Mouse (Mus musculus) G1E-ER4 (cell line): ENCODE measurements around the gene Elmod2. TPM values are rescaled to one million over a fixed set of nuclear protein-coding genes. Genes with fewer than 3 reads are reported as not detected.
A peak's percentile ranks its signal among the peaks of the same experiment; 100 is the strongest.

ENCODE experiments used
- GATA1 ChIP-seq: IDR thresholded peaks from one replicate; pipeline ENCODE4 v1.8.0; 2012; ENCODE audit warnings: low read length, inconsistent platforms
- polyA plus RNA-seq: library from polyadenylated mRNA; stranded (reverse); fragments of >175 nt; gene quantifications from 2 replicates; pipeline ENCODE4 v1.2.3, GENCODE M21; 2012

Elmod2 gene
- 0.14 and 0.22 TPM in 2 replicates for polyA plus RNA-seq

DNA sequence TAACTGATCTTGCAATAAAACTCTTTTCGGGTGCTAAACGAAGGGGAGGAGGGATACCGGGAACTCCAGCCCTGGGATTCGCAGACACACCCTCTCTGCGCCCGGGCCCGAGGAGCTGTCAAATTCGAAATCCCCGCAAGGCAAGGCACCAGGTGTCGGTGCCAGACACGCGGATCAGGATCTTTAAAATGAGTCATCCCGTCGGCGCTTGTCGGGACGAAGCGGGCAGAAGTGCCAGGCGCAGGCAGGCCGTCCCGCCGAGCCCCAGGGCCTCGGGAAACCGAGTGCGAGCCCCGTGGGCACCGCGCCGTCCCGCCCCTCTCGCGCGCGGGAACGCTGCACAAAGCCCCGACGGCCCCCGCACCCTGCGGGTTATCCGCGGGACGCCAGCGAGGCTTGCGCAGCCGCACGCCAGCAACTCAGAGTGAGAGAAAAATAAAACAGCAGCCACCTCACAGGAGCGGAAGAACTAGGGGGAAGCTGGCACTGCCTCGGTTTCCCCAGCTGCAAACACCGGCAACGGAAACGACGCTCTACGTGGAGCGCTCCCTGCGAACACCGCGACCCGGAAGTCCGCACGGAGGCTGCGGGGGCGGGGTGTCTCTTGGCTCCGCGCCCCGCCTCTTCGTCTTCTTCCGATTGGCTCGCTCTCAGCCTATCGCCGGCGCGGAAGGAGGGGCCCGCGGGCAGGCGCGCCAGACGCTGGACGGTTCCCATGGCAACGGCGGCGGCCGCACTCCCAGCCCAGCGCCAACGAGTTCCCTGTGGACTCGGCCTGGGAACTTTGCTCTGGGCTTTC, at the start of gene Elmod2:
Gene Elmod2 (minus strand): TSS at position 588 of the 799 bp plus-strand sequence.
- no peak for TF ChIP-seq GATA1

DNA sequence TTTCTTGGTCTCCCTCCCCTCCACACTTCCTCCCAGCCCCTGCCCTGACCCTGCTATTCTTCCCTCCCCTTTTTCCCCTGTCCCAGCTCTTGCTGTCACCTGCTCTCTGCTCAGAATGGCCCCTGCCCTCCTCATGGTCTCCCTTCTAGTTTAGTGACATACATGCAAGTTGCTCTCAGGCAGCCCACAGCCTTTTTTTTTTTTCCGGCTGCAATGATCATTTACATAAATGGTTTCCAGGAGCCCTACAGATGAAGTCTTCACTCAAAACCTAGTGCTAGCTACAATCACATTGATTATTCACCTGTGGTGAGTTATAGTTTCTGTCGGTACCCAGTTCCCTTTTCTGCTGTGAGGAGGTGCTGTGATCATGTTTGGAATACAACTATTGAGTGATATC, 48.7 kb upstream of the Elmod2 start:
- no peak for TF ChIP-seq GATA1

DNA sequence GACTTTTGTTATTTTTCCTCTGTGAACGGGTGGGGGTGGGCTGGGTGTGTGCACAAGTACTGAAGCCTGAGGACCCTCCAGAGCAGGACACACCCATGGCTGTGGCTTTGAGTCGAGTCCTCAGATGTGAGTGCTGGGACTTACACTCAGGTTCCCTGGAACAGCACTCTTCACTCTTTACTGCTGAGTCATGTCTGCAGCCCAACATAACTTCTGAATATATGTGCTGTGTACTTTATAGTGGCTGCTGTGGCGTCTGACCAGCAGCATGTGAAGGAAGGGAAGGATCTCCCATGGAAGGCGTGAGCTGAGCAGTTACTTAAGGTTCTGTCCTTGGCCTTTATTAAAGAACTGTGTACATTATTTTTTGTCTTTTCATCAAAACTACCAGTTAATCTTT, 47.9 kb upstream of the Elmod2 start:
- no peak for TF ChIP-seq GATA1

DNA sequence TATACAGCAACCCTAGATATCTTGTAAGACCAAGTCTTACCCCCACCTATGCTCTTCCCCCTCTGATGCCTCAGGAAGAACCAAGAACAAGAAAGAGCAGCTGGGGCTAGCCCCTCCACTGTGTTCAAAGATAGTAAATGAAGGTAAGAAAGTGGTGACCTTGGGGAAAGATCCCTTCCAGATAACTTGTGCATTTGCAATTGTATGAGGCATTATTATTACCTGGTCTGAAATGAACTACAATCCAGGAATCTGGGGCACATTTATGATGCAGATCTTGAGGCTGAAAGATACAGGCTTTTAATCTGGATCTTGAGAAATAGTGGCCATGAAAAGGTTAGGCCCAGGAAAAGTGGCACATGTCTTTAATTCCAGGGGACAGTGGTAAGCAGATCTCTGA, 44.9 kb upstream of the Elmod2 start:
- TF ChIP-seq GATA1 = no peak

DNA sequence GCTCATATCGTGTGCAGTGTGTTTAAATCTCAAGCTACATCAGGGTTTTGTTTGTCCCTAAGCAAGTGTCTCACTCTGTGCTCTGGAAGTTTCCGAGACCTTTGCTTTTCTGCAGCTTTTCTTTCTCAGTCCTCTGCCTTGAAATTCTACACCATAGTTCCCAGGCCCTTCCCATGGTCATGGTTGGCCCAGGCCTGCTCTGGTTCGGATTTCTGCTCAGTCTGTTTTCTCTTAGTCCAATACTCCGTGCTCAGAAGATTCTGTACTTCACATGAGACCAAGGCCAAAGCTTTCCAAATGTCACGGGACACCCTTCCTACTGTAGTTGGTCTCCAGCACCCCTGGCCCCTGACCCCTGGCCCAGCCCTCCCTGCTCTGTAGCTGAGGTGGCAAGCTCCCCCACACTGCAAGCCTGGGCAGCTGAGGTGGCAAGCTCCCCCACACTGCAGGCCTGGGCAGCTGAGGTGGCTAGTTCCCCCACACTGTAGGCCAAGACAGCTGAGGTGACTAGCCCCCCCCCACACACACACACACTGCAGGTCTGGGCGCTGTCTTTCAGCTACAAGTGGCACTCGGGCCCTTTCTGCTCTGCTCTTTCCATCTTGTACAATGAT, 31.0 kb upstream of the Elmod2 start:
- TF ChIP-seq GATA1 = no peak

DNA sequence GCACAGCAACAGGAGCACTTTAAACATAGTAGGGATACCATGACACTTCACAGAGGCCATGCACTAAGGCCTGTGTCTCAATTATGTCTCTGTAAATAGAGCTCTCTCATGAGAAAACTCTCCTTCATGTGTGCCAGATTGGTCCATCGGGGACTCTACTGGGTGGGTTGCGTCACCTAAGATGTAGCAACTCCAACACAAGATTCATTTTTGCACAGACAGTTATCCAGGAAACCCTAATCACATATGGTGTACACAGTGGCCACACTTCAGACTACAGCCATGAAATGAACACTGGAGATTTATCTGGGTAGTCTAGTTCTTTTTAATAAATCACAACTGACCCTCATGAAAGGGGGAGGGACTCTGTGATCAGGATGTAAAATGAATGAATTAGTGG, 19.0 kb upstream of the Elmod2 start:
- no peak for TF ChIP-seq GATA1

DNA sequence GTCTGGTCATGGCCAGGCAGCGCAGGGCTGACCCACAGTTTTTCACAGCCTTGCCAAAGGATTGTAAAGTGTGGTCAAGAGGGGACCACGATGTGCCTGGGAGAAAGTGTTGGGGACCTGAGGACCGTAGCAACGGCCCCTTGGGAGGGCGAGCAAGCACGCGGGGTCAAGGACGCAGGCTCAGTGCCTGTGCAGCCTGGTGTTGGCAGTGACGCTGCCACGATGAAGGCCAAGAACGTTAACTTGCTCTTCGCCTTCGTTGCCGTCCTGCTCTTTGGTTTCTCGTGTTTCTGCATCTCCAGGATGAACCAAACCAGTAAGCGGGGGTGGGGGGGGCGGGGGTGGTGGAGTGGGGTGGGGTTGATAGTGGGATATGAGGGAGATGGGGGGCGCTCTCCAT, 16.0 kb upstream of the Elmod2 start, which contains the start of gene Mgat4d:
Gene Mgat4d (plus strand): TSS at position 209 of the 400 bp plus-strand sequence.
- no peak for TF ChIP-seq GATA1

DNA sequence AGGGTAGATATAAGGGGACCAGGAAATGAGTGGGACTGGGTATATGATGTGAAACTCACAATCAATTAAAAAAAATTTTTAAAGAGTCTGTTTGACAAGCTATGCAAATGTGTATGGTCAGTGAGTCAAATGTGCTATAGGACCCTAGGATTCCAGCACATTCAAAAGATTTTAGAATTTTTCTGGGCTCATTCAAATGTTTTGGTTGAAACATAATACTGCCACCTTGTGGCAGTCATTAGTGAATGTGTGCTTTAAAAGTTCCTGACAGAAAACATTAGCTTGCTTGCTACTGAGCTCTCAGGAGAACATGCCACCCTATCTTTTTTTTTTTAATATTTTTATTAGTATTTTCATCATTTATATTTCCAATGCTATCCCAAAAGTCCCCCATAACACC, 10.4 kb upstream of the Elmod2 start:
- no peak for TF ChIP-seq GATA1

DNA sequence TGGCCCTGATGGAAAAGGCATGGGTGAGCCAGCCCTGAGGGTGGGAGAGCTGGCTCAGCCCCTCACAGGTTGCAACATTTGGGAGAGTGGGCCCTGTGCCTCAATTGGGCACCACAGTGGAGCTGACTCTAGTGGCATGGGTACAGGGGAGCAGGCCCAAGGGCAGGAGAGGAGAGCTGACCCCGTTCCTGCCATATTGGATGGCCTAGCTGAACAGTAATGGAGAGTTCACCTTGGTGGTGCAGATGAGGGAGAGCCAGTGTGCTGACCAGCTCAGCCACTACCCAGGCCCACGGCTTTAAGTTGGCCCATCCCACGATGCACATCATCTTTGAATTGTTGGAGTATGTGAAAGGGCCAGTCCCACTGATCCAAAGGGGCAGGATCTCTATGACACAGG, 9.8 kb upstream of the Elmod2 start:
- TF ChIP-seq GATA1 = no peak

DNA sequence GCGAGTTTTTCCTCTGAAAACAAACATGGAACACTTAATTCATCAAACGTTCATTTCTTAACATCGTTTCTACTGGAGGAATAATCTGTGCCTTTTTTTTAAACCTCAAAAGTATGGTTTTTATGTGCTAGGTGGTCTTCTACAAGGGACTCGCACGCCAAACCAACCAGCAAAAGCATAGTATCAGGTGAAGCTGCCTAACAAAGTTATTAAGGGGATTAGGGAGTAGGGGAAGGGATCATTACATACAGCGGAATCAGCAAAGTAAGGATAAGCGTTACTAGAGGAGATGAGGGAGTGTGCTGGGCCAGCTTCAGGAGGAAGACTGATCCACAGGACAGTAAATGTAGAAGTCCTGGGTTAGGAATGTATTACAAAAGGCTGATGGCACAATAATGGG, 578 bp upstream of the Elmod2 start:
- TF ChIP-seq GATA1 = no peak

DNA sequence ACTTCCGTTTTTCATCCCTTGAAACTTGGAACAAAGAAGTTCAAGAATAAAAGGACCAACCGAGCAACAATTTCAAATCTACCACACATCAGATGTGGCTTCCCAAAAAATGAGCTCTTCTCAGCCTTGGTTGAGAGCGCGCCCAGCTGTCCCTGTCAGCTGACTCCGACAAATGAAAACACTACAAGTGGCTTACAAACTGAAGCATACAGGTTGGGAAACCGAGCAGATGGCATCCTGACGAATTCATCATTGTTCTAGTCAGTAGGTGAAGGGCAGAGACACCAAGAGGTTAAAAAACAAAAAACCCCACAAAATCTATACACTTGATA, 753 bp downstream of the Elmod2 start:
- no peak for TF ChIP-seq GATA1

DNA sequence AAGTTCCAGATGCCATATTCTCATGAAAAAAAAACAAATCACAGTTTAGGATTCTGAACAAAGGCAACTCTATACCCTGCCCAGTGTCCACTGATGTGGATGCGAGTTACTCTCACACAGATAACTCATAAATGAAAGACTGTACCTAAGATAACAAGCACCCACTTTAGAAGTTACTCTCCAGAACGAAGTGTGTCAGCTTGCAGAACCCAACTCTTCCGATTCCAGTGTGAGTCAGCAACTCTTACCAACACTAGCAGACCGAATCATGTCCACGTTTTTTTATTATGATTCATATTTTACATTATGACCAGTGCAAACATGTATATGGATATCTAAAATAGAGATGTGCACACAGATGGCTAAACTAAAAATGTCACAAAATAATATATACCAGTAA, 4.4 kb downstream of the Elmod2 start:
- peak; percentile 20 for TF ChIP-seq GATA1

DNA sequence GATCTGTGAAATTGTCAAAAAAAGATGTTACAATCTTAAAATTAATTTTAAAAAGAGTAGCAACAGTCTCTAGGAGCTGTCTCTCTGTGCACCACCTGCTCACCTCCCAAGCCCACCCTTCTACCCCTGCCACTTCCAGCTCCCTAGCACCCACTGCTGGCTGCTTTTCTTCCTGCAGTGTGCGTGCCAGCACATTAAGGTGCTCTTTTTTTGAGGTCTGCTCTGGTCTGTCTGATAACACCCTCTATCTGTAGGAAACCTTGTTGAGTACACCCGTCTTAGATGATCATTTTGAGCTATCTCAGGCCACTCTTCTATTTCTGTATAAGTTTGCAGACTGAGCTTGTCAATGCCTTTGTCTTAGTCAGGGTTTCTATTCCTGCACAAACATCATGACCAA, 9.2 kb downstream of the Elmod2 start:
- TF ChIP-seq GATA1 = no peak

DNA sequence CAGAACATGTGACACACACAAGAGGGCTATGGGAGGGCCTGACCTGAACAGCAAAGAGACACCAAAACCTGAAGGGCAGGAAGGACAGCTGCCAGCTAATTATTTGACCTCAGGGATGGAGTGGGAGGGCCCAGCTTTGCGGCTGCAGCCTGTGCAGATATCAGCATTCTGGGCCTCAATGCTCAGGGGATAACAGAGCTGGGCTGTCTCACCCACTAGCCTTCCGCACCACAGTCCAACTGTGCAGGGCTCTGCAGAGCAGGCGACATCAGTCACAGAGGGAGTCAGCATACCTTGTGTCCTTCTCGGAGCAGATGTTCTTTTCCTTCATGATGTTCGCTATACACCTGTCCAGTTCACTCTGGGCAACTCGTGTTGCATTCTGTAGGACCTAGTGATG, 9.9 kb downstream of the Elmod2 start:
- TF ChIP-seq GATA1 = no peak

DNA sequence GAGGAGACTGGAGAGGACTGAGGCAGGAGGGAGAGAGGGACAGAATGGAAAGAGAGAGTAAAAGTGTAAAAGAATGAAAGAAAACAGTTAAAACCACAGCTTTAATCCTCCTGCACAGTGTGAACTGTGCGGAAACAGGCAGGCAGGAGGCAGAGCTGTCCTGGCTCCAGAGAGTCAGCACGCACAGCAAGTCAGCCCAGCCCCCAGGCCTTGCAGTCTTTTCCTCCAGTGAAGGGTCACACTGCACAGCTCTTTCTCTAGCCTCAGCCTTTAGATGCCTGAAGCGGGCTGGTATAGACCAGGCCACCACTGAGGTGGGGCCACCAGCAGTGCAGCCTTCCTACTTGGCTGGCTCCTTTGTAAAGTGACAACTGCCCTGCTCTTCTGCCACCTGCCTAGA, 11.7 kb downstream of the Elmod2 start:
- no peak for TF ChIP-seq GATA1

DNA sequence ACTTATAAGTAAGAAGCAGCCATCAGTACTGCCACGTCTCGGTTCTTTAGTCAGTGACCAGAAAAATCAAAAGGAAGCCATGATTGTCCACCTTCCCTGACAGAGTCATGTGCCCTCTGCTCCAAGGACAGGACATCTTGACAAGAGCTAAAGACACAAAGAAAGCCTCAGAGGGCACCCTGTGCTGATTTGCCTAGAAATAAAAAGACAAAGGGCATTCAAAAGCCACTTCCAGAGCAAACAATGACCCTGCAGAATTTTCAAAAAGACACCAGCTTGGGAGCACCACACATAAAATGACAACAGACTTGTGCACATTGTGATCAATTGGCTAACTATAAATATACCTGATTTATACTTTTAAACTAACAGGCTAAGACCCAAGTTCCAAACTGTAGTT, 16.6 kb downstream of the Elmod2 start:
- no peak for TF ChIP-seq GATA1

DNA sequence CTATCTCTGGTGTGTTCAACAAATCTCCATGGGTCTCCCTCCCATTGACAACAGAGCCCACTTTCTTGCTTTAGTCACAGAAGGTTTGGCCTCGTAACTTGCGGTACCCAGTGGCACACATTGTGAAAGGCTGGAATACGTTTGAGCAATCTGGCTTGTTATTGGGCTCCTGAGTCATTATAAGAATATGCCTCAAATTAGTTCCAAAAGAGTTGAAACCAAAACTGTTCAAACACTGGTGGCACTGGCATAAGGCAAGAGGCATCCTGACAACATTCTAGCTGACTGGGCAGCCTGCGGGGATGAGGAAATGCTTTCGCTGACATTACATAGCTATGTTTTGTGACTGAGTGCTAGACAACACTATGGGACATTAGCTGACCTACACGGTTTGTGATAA, 22.4 kb downstream of the Elmod2 start:
- TF ChIP-seq GATA1 = no peak
